Mouse (Mus musculus): ENCODE results near the gene Plscr4. TPM values are rescaled to one million over a fixed set of nuclear protein-coding genes. Genes with fewer than 3 reads are reported as not detected.

Plscr4 gene
- 1 to 10 TPM; 1.6 to 1.9 TPM for polyA plus RNA-seq (2017; shearing (Covaris generic))

GRCm38 (mm10) chr9:92457261-92458058 lies at the start of gene Plscr4:
Gene Plscr4, plus strand, starts transcription at chr9:92457373.

Other genes with a start within 250 kb of the Plscr4 start
- 10 to 100 TPM; 51.0 to 64.9 TPM for gene Plscr1, start 207.6 kb upstream of the Plscr4 start, polyA plus RNA-seq (2017; shearing (Covaris generic))
- 1 to 10 TPM in 1 of 2 experiments, under 1 TPM in 1; 0.92 to 3.4 TPM for gene Plscr2, start 181.8 kb upstream of the Plscr4 start, polyA plus RNA-seq (2017; shearing (Covaris generic))
- gene 1700057G04Rik, start 148.0 kb upstream of the Plscr4 start, polyA plus RNA-seq (2017; shearing (Covaris generic)), result under 1 TPM in 1 of 2 experiments, not detected in 1; 0.30 TPM
- gene Plod2, start 84.8 kb downstream of the Plscr4 start, polyA plus RNA-seq (2017; shearing (Covaris generic)), result 1 to 10 TPM; 1.4 to 2.1 TPM